Mouse (Mus musculus) T-helper 1 cell (primary cell): ENCODE data around the gene Fgr.

Experiments
- in situ Hi-C: fragments of 300-600 bp; cut with MboI, MseI; formaldehyde crosslinking; loops from one replicate; pipeline ENCODE4 v1.15.1; 2025; ENCODE audit warnings: high pct_unique_total_duplicates

The Fgr gene

GRCm38 (mm10) chr4:132973814-132974398 lies at the start of gene Fgr:
Gene Fgr (plus strand): TSS chr4:132974095.
- in situ Hi-C loops: no loop called here

- in situ Hi-C loops: loop anchor here (10.0 kb wide), 1 partner anchor 1258 kb away; the partner anchor contains the start of gene Cep85
Observed at GRCm38 (mm10) chr4:132926520-132926919, 47.4 kb upstream of the Fgr start.

DNA sequence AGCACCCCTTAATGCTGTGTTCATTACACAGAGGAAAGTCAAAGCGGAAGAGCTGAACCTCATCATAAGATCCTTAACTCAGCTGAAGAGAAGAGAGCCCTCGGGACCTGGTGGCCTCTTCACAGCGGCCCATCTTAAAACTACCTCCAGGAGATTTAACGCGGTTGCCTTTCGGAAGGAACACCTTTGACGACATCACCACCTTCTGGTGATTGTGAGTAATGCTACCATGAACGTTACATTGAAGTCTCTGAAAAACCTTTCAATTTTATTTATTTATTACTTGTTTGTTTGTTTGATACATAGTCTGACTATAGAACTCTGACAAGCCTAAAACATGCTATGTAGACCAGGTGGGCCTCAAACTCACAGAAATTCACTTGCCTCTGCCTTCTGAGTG lies 43.1 kb upstream of the Fgr start:
- in situ Hi-C loops: loop anchor here (5.0 to 10.0 kb wide), 2 partner anchors 78 to 1184 kb away; no protein-coding TSS in a partner anchor

DNA sequence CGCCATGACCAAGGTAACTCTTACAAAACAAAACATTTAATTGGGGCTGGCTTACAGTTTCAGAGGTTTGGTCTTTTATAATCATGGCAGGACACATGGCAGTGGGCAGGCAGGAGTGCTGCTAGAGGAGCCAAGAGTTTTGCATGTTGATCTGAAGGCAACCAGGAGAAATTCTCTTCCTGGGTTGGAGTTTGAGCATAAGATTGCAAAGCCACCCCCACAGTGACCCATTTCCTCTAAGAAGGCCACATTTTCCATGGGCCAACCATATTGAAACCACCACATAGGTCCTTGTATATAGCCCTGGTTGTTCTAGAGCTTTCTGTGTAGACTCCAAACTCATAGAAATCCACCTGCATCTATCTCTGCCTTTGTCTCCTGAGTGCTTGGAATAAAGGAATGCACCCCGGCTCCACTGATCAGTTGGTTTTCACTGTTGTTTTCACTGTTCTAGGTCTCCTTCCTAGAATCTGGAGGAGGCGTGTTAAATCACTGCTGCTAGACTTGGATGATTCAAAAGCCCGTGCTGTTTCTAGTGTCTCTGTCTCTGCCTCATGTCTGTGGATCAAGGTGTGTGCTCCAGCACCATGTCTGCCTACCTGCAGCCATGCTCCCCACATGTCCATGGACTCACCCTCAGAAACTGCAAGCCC lies 41.0 kb upstream of the Fgr start:
- in situ Hi-C loops: loop anchor here (5.0 to 10.0 kb wide), 2 partner anchors 81 to 1182 kb away; no protein-coding TSS in a partner anchor

DNA sequence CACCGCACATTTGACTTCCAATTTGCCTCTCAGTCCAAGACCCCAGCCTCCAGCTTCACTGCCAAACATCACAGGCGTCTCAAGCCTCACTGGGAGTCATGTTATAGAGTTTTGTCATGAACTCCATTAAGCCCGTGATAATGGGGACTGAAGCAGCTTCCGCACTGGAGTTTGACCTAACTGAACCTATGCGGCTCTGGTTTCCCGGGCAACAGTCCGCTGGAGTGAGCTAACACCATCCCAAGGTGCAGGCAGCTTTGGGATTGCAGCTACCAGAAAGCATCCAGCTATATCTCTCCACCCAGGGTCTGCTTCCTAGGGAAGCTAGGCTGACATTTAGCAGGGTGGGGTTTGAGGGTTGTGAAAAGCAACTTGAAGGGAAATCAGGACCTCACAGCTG lies 39.3 kb upstream of the Fgr start:
- in situ Hi-C loops: loop anchor here (5.0 to 10.0 kb wide), 2 partner anchors 82 to 1180 kb away; no protein-coding TSS in a partner anchor

GRCm38 (mm10) chr4:132938181-132938941 lies 35.5 kb upstream of the Fgr start:
- in situ Hi-C loops: loop anchor here (10.0 kb wide), 1 partner anchor 1176 kb away; no protein-coding TSS in a partner anchor

DNA sequence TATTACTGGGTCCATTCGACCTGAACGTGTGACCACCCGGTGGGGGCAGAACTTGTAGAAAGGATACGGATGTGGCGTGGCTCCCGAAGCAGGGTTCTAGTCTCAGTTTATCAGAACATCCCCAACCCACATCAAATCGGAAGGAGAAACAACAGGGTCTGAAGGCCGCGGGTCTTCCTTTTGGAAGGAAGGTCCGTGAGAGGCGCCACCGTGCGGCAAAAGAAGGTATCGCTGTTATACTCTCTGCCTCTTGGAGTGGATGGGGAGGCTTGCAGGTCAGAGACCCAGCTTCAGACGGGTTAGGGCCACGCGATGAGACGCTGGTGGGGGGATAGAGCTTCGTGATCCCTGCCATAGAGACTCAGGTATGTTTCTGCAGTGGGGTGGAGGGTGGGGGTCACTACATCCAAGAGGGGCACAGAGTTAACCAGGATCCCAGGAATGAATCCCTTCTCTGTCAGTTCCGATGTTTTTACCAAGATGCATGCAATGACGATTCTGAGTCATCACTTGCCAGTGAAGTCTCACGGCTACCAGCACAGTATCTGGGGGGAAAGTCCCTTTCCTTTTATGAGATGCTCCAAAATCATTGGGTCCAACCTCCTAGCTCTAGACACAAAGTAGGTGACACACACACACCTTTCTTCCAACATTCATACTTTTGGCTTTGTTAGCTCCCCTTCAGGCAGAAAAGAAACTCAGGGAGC lies 34.3 kb upstream of the Fgr start:
- in situ Hi-C loops: loop anchor here (10.0 kb wide), 1 partner anchor 1175 kb away; no protein-coding TSS in a partner anchor

- in situ Hi-C loops: no loop called here
Observed at GRCm38 (mm10) chr4:132941012-132941729, 32.7 kb upstream of the Fgr start.

- in situ Hi-C loops: no loop called here
Observed at GRCm38 (mm10) chr4:132943088-132943487, 30.8 kb upstream of the Fgr start.

GRCm38 (mm10) chr4:132944106-132944505 lies 29.8 kb upstream of the Fgr start:
- in situ Hi-C loops: no loop called here

DNA sequence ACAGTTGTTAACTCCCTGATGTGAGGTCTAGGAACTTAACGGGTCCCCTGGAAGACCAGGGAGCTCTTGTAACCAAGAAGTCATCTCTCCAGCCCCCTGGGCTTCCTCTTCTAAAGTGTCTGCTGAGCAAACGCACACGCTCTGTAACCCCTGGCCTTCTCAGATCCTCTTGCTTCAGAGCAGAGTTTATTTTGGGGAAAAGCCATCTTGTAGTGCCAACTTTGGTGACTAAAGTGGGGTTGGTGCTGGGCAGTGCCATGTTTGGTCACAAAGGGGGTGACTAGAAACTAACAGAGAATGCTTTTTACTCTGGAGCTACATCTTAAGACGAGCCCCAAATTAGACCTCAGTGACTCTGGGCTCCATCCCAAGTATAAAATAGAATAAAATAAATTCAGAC lies 29.1 kb upstream of the Fgr start:
- in situ Hi-C loops: no loop called here

- in situ Hi-C loops: no loop called here
Observed at GRCm38 (mm10) chr4:132945261-132946046, 28.4 kb upstream of the Fgr start.

- in situ Hi-C loops: no loop called here
Observed at GRCm38 (mm10) chr4:132946047-132947001, 27.6 kb upstream of the Fgr start.

DNA sequence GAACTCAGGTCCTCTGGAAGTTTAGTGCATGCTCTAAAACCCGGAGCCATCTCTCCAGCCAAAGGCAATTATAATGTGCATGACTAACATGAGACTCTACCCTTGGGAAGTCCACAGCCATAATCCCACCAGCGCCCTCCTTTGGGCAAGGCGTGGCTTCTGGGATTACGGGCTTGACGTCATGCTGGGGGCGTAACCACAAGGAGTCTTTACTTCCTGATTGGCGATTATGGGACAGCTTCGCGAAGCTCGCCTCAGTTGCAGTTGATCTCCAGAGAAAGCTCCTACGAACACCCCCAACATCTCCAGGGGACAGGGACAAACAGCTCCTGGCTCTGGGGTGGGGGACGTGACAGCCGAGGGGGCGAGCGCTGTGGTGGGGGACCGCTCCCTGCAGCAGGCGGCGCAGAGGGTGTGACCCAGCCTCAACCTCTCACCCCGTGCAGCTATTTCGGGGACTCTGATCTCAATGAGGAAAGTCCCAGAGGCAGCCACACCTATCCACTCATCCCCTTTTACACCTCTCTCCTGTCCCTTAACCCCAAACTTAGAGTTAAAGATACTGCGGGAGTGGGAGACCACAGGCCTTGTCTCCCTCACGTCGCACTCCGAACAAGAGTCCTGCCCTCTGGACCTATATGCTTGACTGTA lies 23.9 kb upstream of the Fgr start:
- in situ Hi-C loops: loop anchor here (5.0 kb wide), 1 partner anchor 42 kb away; no protein-coding TSS in a partner anchor

DNA sequence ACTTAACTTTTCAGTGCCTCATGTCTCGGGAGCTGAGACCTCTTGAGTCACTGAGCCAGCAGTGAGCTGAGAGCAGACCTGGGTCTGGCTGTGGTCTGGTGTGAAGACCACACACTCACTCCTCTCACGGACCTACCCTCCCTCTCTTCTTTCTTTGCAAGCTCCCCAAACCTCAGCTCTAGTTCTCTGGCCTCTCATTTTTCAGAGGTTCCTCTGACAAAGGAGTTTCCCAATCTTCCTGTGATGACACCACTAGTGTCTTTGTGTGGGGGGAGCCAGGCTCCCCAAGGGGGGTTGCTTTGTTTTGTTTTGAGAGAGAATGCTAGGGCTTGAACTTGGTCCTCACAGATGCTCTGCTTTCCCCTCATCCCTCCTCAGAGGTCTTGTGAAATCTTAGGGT lies 22.9 kb upstream of the Fgr start:
- in situ Hi-C loops: loop anchor here (5.0 kb wide), 1 partner anchor 41 kb away; no protein-coding TSS in a partner anchor

GRCm38 (mm10) chr4:132954530-132955394 lies 19.1 kb upstream of the Fgr start:
- in situ Hi-C loops: loop anchor here (5.0 kb wide), 1 partner anchor 38 kb away; no protein-coding TSS in a partner anchor

- in situ Hi-C loops: no loop called here
Observed at GRCm38 (mm10) chr4:132955395-132955791, 18.5 kb upstream of the Fgr start.
